Mouse (Mus musculus): ENCODE data around the gene Rhox2e. TPM values are rescaled to one million over a fixed set of nuclear protein-coding genes. Genes with fewer than 3 reads are reported as not detected.
"Not testable (repeated sequence)": the region's sequence is repeated elsewhere in the genome, so short reads cannot be mapped to it uniquely, and the experiment has no call there.

Gene Rhox2e
- polyA plus RNA-seq (2014; fragmentation: Nextera tagmentation; extraction: Ambion mirVana) = 0.25 and 0.85 TPM in 2 replicates

- ATAC-seq (ENCODE audit: low FRiP score); H3K36me3 ChIP-seq (ENCODE audit: control insufficient read depth, insufficient read depth, low read length); H3K4me2 ChIP-seq (replicated peaks; ENCODE audit: low read depth, low read length); H3K4me3 ChIP-seq (ENCODE audit: low read depth, low read length); DNase-seq (ENCODE audit: low spot score); H3K27ac ChIP-seq (ENCODE audit: low read depth, low read length); H3K4me1 ChIP-seq (replicated peaks; ENCODE audit: control insufficient read depth, insufficient read depth, low read length); H3K9me3 ChIP-seq (ENCODE audit: control insufficient read depth, low read length); H3K27me3 ChIP-seq (ENCODE audit: control insufficient read depth, insufficient read depth, low read length); H3K9ac ChIP-seq (ENCODE audit: low read depth, low read length): not testable (repeated sequence)
- 95% methylated on average over 2 of the region's 8 CpGs for WGBS
Observed at GRCm38 (mm10) chrX:37530152-37530551, at the start of gene Rhox2e. Gene Rhox2e (plus strand): TSS chrX:37530452.

- not testable (repeated sequence) for H3K4me3 ChIP-seq (ENCODE audit: low read depth, low read length); H3K9me3 ChIP-seq (ENCODE audit: control insufficient read depth, low read length); H3K27ac ChIP-seq (ENCODE audit: low read depth, low read length); DNase-seq (ENCODE audit: low spot score); H3K27me3 ChIP-seq (ENCODE audit: control insufficient read depth, insufficient read depth, low read length); ATAC-seq (ENCODE audit: low FRiP score); H3K4me2 ChIP-seq (replicated peaks; ENCODE audit: low read depth, low read length); H3K9ac ChIP-seq (ENCODE audit: low read depth, low read length); H3K4me1 ChIP-seq (replicated peaks; ENCODE audit: control insufficient read depth, insufficient read depth, low read length); H3K36me3 ChIP-seq (ENCODE audit: control insufficient read depth, insufficient read depth, low read length)
- WGBS = 95% methylated on average over 15 of the region's 18 CpGs
Observed at GRCm38 (mm10) chrX:37514059-37514458, 16.2 kb upstream of the Rhox2e start, which contains the start of gene Rhox4d. Gene Rhox4d (plus strand): TSS chrX:37514359.

GRCm38 (mm10) chrX:37541719-37542118 lies 11.5 kb downstream of the Rhox2e start, which contains the start of gene Rhox3e:
Gene Rhox3e (plus strand): TSS chrX:37542019.
- not testable (repeated sequence) for H3K4me2 ChIP-seq (replicated peaks; ENCODE audit: low read depth, low read length); H3K4me1 ChIP-seq (replicated peaks; ENCODE audit: control insufficient read depth, insufficient read depth, low read length); DNase-seq (ENCODE audit: low spot score); H3K9ac ChIP-seq (ENCODE audit: low read depth, low read length); H3K27me3 ChIP-seq (ENCODE audit: control insufficient read depth, insufficient read depth, low read length); H3K27ac ChIP-seq (ENCODE audit: low read depth, low read length); H3K4me3 ChIP-seq (ENCODE audit: low read depth, low read length); ATAC-seq (ENCODE audit: low FRiP score); H3K36me3 ChIP-seq (ENCODE audit: control insufficient read depth, insufficient read depth, low read length); H3K9me3 ChIP-seq (ENCODE audit: control insufficient read depth, low read length)
- WGBS = no CpG with 5 or more reads among the region's 4 CpGs

- not testable (repeated sequence) for H3K4me1 ChIP-seq (replicated peaks; ENCODE audit: control insufficient read depth, insufficient read depth, low read length); H3K4me2 ChIP-seq (replicated peaks; ENCODE audit: low read depth, low read length); H3K27me3 ChIP-seq (ENCODE audit: control insufficient read depth, insufficient read depth, low read length); H3K4me3 ChIP-seq (ENCODE audit: low read depth, low read length); H3K9ac ChIP-seq (ENCODE audit: low read depth, low read length); DNase-seq (ENCODE audit: low spot score); H3K36me3 ChIP-seq (ENCODE audit: control insufficient read depth, insufficient read depth, low read length); ATAC-seq (ENCODE audit: low FRiP score); H3K27ac ChIP-seq (ENCODE audit: low read depth, low read length); H3K9me3 ChIP-seq (ENCODE audit: control insufficient read depth, low read length)
- WGBS = 100% methylated on average over 3 of the region's 18 CpGs
Observed at GRCm38 (mm10) chrX:37557112-37557511, 26.9 kb downstream of the Rhox2e start, which contains the start of gene Rhox4e. Gene Rhox4e (plus strand): TSS chrX:37557412.

GRCm38 (mm10) chrX:37571105-37571504 lies 40.9 kb downstream of the Rhox2e start, which contains the start of gene Rhox2f:
Gene Rhox2f (plus strand): TSS chrX:37571405.
- not testable (repeated sequence) for ATAC-seq (ENCODE audit: low FRiP score); H3K27ac ChIP-seq (ENCODE audit: low read depth, low read length)

GRCm38 (mm10) chrX:37572638-37573037 lies 42.4 kb downstream of the Rhox2e start:
- H3K27me3 ChIP-seq (ENCODE audit: control insufficient read depth, insufficient read depth, low read length); H3K4me1 ChIP-seq (replicated peaks; ENCODE audit: control insufficient read depth, insufficient read depth, low read length); DNase-seq (ENCODE audit: low spot score); H3K4me3 ChIP-seq (ENCODE audit: low read depth, low read length); H3K36me3 ChIP-seq (ENCODE audit: control insufficient read depth, insufficient read depth, low read length); H3K9me3 ChIP-seq (ENCODE audit: control insufficient read depth, low read length); ATAC-seq (ENCODE audit: low FRiP score); H3K4me2 ChIP-seq (replicated peaks; ENCODE audit: low read depth, low read length); H3K27ac ChIP-seq (ENCODE audit: low read depth, low read length); H3K9ac ChIP-seq (ENCODE audit: low read depth, low read length): not testable (repeated sequence)
- 58% methylated on average over 2 of the region's 2 CpGs for WGBS

More at GRCm38 (mm10) chrX:37571105-37571504, 40.9 kb downstream of the Rhox2e start, which contains the start of gene Rhox2f:
- H3K4me1 ChIP-seq (replicated peaks; ENCODE audit: control insufficient read depth, insufficient read depth, low read length); H3K4me2 ChIP-seq (replicated peaks; ENCODE audit: low read depth, low read length); H3K27me3 ChIP-seq (ENCODE audit: control insufficient read depth, insufficient read depth, low read length); DNase-seq (ENCODE audit: low spot score); H3K4me3 ChIP-seq (ENCODE audit: low read depth, low read length); H3K36me3 ChIP-seq (ENCODE audit: control insufficient read depth, insufficient read depth, low read length); H3K9me3 ChIP-seq (ENCODE audit: control insufficient read depth, low read length); H3K9ac ChIP-seq (ENCODE audit: low read depth, low read length): not testable (repeated sequence)
- 95% methylated on average over 7 of the region's 8 CpGs for WGBS

GRCm38 (mm10) chrX:37580692-37581091 lies 50.4 kb downstream of the Rhox2e start, which contains the start of gene Rhox3f:
Gene Rhox3f (plus strand): TSS chrX:37580992.
- not testable (repeated sequence) for H3K9me3 ChIP-seq (ENCODE audit: control insufficient read depth, low read length); H3K4me1 ChIP-seq (replicated peaks; ENCODE audit: control insufficient read depth, insufficient read depth, low read length); H3K27me3 ChIP-seq (ENCODE audit: control insufficient read depth, insufficient read depth, low read length); H3K36me3 ChIP-seq (ENCODE audit: control insufficient read depth, insufficient read depth, low read length); ATAC-seq (ENCODE audit: low FRiP score); H3K27ac ChIP-seq (ENCODE audit: low read depth, low read length); DNase-seq (ENCODE audit: low spot score); H3K4me2 ChIP-seq (replicated peaks; ENCODE audit: low read depth, low read length); H3K9ac ChIP-seq (ENCODE audit: low read depth, low read length); H3K4me3 ChIP-seq (ENCODE audit: low read depth, low read length)

Other genes starting within 250 kb of the Rhox2e start
- not detected in 2 replicates for gene Rhox3a2, start 150.4 kb upstream of the Rhox2e start, polyA plus RNA-seq (2014; fragmentation: Nextera tagmentation; extraction: Ambion mirVana)
- gene Rhox4a2, start 139.6 kb upstream of the Rhox2e start, polyA plus RNA-seq (2014; fragmentation: Nextera tagmentation; extraction: Ambion mirVana) = 4.2 TPM in 2 replicates
- gene Rhox2b, start 118.4 kb upstream of the Rhox2e start, polyA plus RNA-seq (2014; fragmentation: Nextera tagmentation; extraction: Ambion mirVana) = 0.85 TPM in 1 of 2 replicates, not detected in the other
- 0.91 and 1.5 TPM in 2 replicates for gene Rhox4b, start 98.0 kb upstream of the Rhox2e start, polyA plus RNA-seq (2014; fragmentation: Nextera tagmentation; extraction: Ambion mirVana)
- 2.4 and 4.1 TPM in 2 replicates for gene Rhox2c, start 76.8 kb upstream of the Rhox2e start, polyA plus RNA-seq (2014; fragmentation: Nextera tagmentation; extraction: Ambion mirVana)
- not detected in 2 replicates for gene Rhox3c, start 71.9 kb upstream of the Rhox2e start, polyA plus RNA-seq (2014; fragmentation: Nextera tagmentation; extraction: Ambion mirVana)
- gene Rhox4c, start 50.1 kb upstream of the Rhox2e start, polyA plus RNA-seq (2014; fragmentation: Nextera tagmentation; extraction: Ambion mirVana) = 0.37 TPM in 1 of 2 replicates, not detected in the other
- gene Rhox2d, start 37.0 kb upstream of the Rhox2e start, polyA plus RNA-seq (2014; fragmentation: Nextera tagmentation; extraction: Ambion mirVana) = 0.43 TPM in 1 of 2 replicates, not detected in the other
- 0.21 TPM in 1 of 2 replicates, not detected in the other for gene Rhox4d, start 16.1 kb upstream of the Rhox2e start, polyA plus RNA-seq (2014; fragmentation: Nextera tagmentation; extraction: Ambion mirVana)
- not detected in 2 replicates for gene Rhox3e, start 11.6 kb downstream of the Rhox2e start, polyA plus RNA-seq (2014; fragmentation: Nextera tagmentation; extraction: Ambion mirVana)
- gene Rhox4e, start 27.0 kb downstream of the Rhox2e start, polyA plus RNA-seq (2014; fragmentation: Nextera tagmentation; extraction: Ambion mirVana) = not detected in 2 replicates
- gene Rhox2f, start 41.0 kb downstream of the Rhox2e start, polyA plus RNA-seq (2014; fragmentation: Nextera tagmentation; extraction: Ambion mirVana) = 0.31 and 0.89 TPM in 2 replicates
- not detected in 2 replicates for gene Rhox3f, start 50.5 kb downstream of the Rhox2e start, polyA plus RNA-seq (2014; fragmentation: Nextera tagmentation; extraction: Ambion mirVana)
- 0.46 TPM in 1 of 2 replicates, not detected in the other for gene Rhox4f, start 77.3 kb downstream of the Rhox2e start, polyA plus RNA-seq (2014; fragmentation: Nextera tagmentation; extraction: Ambion mirVana)
- not detected in 2 replicates for gene Rhox3g, start 98.2 kb downstream of the Rhox2e start, polyA plus RNA-seq (2014; fragmentation: Nextera tagmentation; extraction: Ambion mirVana)
- gene Rhox2g, start 113.0 kb downstream of the Rhox2e start, polyA plus RNA-seq (2014; fragmentation: Nextera tagmentation; extraction: Ambion mirVana) = not detected in 2 replicates
- not detected in 2 replicates for gene Rhox4g, start 120.9 kb downstream of the Rhox2e start, polyA plus RNA-seq (2014; fragmentation: Nextera tagmentation; extraction: Ambion mirVana)
- not detected in 2 replicates for gene Rhox3h, start 138.3 kb downstream of the Rhox2e start, polyA plus RNA-seq (2014; fragmentation: Nextera tagmentation; extraction: Ambion mirVana)
- not detected in 2 replicates for gene Rhox2h, start 142.8 kb downstream of the Rhox2e start, polyA plus RNA-seq (2014; fragmentation: Nextera tagmentation; extraction: Ambion mirVana)